Mouse (Mus musculus): ENCODE measurements around the gene Cfap299.
"Not testable (repeated sequence)": the region's sequence is repeated elsewhere in the genome, so short reads cannot be mapped to it uniquely, and the experiment has no call there.

Cfap299 gene

GRCm38 (mm10) chr5:98523050-98523449 is 193.9 kb downstream of the Cfap299 start:
- no peak for DNase-seq (ENCODE audit: low spot score in 2 of 2)

- no peak for DNase-seq (ENCODE audit: low spot score in 2 of 2)
These were observed 194.7 kb downstream of the Cfap299 start for GRCm38 (mm10) chr5:98523783-98524182.

- DNase-seq (ENCODE audit: low spot score in 2 of 2): no peak
These were observed 212.2 kb downstream of the Cfap299 start for GRCm38 (mm10) chr5:98541333-98541732.

GRCm38 (mm10) chr5:98550285-98550684 is 221.2 kb downstream of the Cfap299 start:
- DNase-seq (ENCODE audit: low spot score in 2 of 2): no peak

GRCm38 (mm10) chr5:98550873-98551272 is 221.8 kb downstream of the Cfap299 start:
- DNase-seq (ENCODE audit: low spot score in 2 of 2): no peak

- no peak for DNase-seq (ENCODE audit: low spot score in 2 of 2)
These were observed 223.3 kb downstream of the Cfap299 start, which contains the start of gene Gm11111 for GRCm38 (mm10) chr5:98552395-98552794. Gene Gm11111, plus strand, starts transcription at chr5:98552695.

GRCm38 (mm10) chr5:98552811-98553601 is 223.9 kb downstream of the Cfap299 start:
- DNase-seq (ENCODE audit: low spot score in 2 of 2): no peak

GRCm38 (mm10) chr5:98561301-98561700 is 232.2 kb downstream of the Cfap299 start:
- no peak for DNase-seq (ENCODE audit: low spot score in 2 of 2)

GRCm38 (mm10) chr5:98562806-98563205 is 233.7 kb downstream of the Cfap299 start:
- no peak for DNase-seq (ENCODE audit: low spot score in 2 of 2)

- DNase-seq (ENCODE audit: low spot score in 2 of 2): no peak
These were observed 234.7 kb downstream of the Cfap299 start for GRCm38 (mm10) chr5:98563801-98564200.

GRCm38 (mm10) chr5:98566461-98567193 is 237.5 kb downstream of the Cfap299 start:
- DNase-seq (ENCODE audit: low spot score in 2 of 2): no peak

- DNase-seq (ENCODE audit: low spot score in 2 of 2): no peak
These were observed 239.4 kb downstream of the Cfap299 start for GRCm38 (mm10) chr5:98568481-98568880.

- DNase-seq (ENCODE audit: low spot score in 2 of 2): no peak
These were observed 240.0 kb downstream of the Cfap299 start for GRCm38 (mm10) chr5:98569029-98569513.

- no peak for DNase-seq (ENCODE audit: low spot score in 2 of 2)
These were observed 243.3 kb downstream of the Cfap299 start for GRCm38 (mm10) chr5:98572392-98572791.

GRCm38 (mm10) chr5:98574711-98575470 is 245.8 kb downstream of the Cfap299 start:
- DNase-seq (ENCODE audit: low spot score in 2 of 2): no peak

- no peak for DNase-seq (ENCODE audit: low spot score in 2 of 2)
These were observed 246.3 kb downstream of the Cfap299 start for GRCm38 (mm10) chr5:98575471-98575834.

- not testable (repeated sequence) for DNase-seq (ENCODE audit: low spot score in 2 of 2)
These were observed 247.4 kb downstream of the Cfap299 start for GRCm38 (mm10) chr5:98576538-98576937.

GRCm38 (mm10) chr5:98578398-98578797 is 249.3 kb downstream of the Cfap299 start:
- DNase-seq (ENCODE audit: low spot score in 2 of 2): no peak

GRCm38 (mm10) chr5:98580811-98581210 is 251.7 kb downstream of the Cfap299 start:
- no peak for DNase-seq (ENCODE audit: low spot score in 2 of 2)

- DNase-seq (ENCODE audit: low spot score in 2 of 2): no peak
These were observed 252.9 kb downstream of the Cfap299 start for GRCm38 (mm10) chr5:98582051-98582450.

GRCm38 (mm10) chr5:98585915-98586314 is 256.8 kb downstream of the Cfap299 start:
- DNase-seq (ENCODE audit: low spot score in 2 of 2): no peak

GRCm38 (mm10) chr5:98613511-98613910 is 284.4 kb downstream of the Cfap299 start:
- DNase-seq (ENCODE audit: low spot score in 2 of 2): no peak
